Mouse (Mus musculus) forebrain, postnatal 0 days (tissue): ENCODE measurements around the gene Rnf39. TPM values are rescaled to one million over a fixed set of nuclear protein-coding genes. Genes with fewer than 3 reads are reported as not detected.

Source experiments
- ATAC-seq: fragments of 200-750 bp; cut with Nextera tagmentation; 2 replicates; pipeline ENCODE4 v1.8.0; 2017; ENCODE audit warnings: mild to moderate bottlenecking, moderate library complexity
- DNase-seq: peaks from one replicate; pipeline ENCODE4 v3.0.0-alpha.2; 2015
- H3K27ac ChIP-seq: fragments of 300-500 bp; sonication (generic); 2 replicates; pipeline ENCODE4 v1.5.1; 2014; ENCODE audit warnings: low read depth, mild to moderate bottlenecking, antibody characterized with exemption, low read length, moderate library complexity, mixed read lengths
- H3K27me3 ChIP-seq: fragments of 300-500 bp; sonication (generic); 2 replicates; pipeline ENCODE4 v1.6.1; 2014; ENCODE audit warnings: mild to moderate bottlenecking, low read length, mixed read lengths; ENCODE audit not compliant: insufficient read depth
- H3K36me3 ChIP-seq: fragments of 300-500 bp; sonication (generic); 2 replicates; pipeline ENCODE4 v1.6.1; 2014; ENCODE audit warnings: mild to moderate bottlenecking, moderate library complexity; ENCODE audit not compliant: insufficient read depth
- H3K4me1 ChIP-seq: fragments of 300-500 bp; sonication (generic); 2 replicates; pipeline ENCODE4 v1.6.1; 2014; ENCODE audit warnings: antibody characterized with exemption; ENCODE audit not compliant: insufficient read depth
- H3K4me2 ChIP-seq: fragments of 300-500 bp; sonication (generic); 2 replicates; pipeline ENCODE4 v1.6.1; 2014; ENCODE audit warnings: low read depth, mild to moderate bottlenecking, moderate library complexity
- H3K4me3 ChIP-seq: fragments of 300-500 bp; sonication (generic); 2 replicates; pipeline ENCODE4 v1.5.1; 2014; ENCODE audit warnings: low read depth, low read length, mixed read lengths
- H3K9ac ChIP-seq: fragments of 300-500 bp; sonication (generic); 2 replicates; pipeline ENCODE4 v1.6.1; 2014; ENCODE audit warnings: mild to moderate bottlenecking
- H3K9me3 ChIP-seq: fragments of 300-500 bp; sonication (generic); 2 replicates; pipeline ENCODE4 v1.6.1; 2016; ENCODE audit warnings: low read length
- CTCF ChIP-seq: sonication (generic); IDR thresholded peaks from 2 replicates; pipeline ENCODE4 v1.5.1; 2016; ENCODE audit warnings: antibody characterized with exemption, control low read depth, low read depth
- WGBS: fragments of 180-500 bp; shearing (Covaris S2); extraction: QIAGEN DNeasy Blood & Tissue Kit; methylation state at CpG from one replicate; pipeline ENCODE4 v1.1.7; 2014; 5-methylcytosine and 5-hydroxymethylcytosine counted together
- polyA plus RNA-seq: library from polyadenylated mRNA; unstranded; fragments of >200 nt; fragmentation: Nextera tagmentation; extraction: Ambion mirVana; gene quantifications from 2 replicates; pipeline ENCODE4 v1.2.1, GENCODE M21; 2015
- total RNA-seq: library from RNA; depleted of rRNA; stranded (reverse); fragments of >200 nt; gene quantifications from 2 replicates; pipeline ENCODE4 v1.2.3, GENCODE M21; 2014

The Rnf39 gene
- total and polyA plus RNA-seq, 2 experiments from 2014 or later, result 1.8 to 2.4 TPM

GRCm38 (mm10) chr17:36922715-36923114, 20.0 kb upstream of the Rnf39 start:
- no peaks in the 10 kb centered on the region for H3K27me3 ChIP-seq
- WGBS, result 90% methylated on average over 4 of the region's 4 CpGs
- DNase-seq (no peak), ATAC-seq (no peak)
- no peak overlapping the region for H3K4me2 ChIP-seq
- no peaks in the 10 kb centered on the region for H3K9me3 ChIP-seq
- no peak overlapping the region for H3K9ac ChIP-seq
- no peaks in the 10 kb centered on the region for H3K36me3 ChIP-seq
- H3K4me1 ChIP-seq, result no peaks in the 10 kb centered on the region
- no peak for TF ChIP-seq CTCF
- no peak overlapping the region for H3K4me3 ChIP-seq
- H3K27ac ChIP-seq, result no peak overlapping the region

- DNase-seq (no peak), ATAC-seq (no peak)
- Histone ChIP-seq H3K4me2 (no peak overlapping the region), H3K4me1 (no peaks in the 10 kb centered on the region), H3K9me3 (no peaks in the 10 kb centered on the region), H3K36me3 (no peaks in the 10 kb centered on the region), H3K27ac (no peak overlapping the region), H3K4me3 (no peak overlapping the region), H3K9ac (no peak overlapping the region), H3K27me3 (no peaks in the 10 kb centered on the region)
- 59% methylated on average over 4 of the region's 4 CpGs for WGBS
- no peak for TF ChIP-seq CTCF
These were observed 19.2 kb upstream of the Rnf39 start for GRCm38 (mm10) chr17:36923491-36923890.

DNA sequence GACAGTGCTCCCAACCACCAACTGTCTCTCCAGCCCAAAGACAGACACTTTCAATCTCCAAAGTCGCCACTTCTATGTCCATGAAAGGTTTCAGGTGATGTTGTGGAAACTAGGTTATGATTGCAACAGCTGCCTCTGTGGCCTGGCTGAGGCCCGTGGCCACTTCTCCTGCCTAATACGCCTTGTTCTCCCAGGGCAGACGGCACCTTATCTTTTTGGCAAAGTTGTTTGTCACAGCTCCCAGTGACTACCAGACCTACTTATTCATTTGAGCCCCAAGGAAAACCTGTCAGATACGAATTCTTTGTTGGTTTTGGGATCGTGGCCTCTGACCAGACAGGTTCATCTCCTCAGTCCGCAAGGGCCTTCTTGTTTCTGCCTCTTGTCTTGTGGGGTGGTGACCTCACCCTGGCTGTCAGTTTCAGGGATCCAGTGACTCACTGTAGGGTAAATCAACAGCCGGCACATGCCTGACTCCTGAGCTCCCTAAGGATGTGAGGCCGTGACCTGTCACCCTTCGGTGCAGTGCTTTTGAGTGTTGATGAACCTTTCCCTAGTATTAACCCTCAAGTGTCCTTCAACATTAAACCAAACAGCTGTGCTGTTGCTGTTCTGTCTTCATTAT, 15.1 kb upstream of the Rnf39 start:
- Histone ChIP-seq H3K9ac (no peak overlapping the region), H3K4me1 (no peaks in the 10 kb centered on the region), H3K9me3 (no peaks in the 10 kb centered on the region), H3K27ac (no peak overlapping the region), H3K4me3 (no peak overlapping the region), H3K4me2 (no peak overlapping the region), H3K36me3 (no peaks in the 10 kb centered on the region), H3K27me3 (no peaks in the 10 kb centered on the region)
- no peak for DNase-seq
- WGBS, result 73% methylated on average over 10 of the region's 10 CpGs
- no peak for ATAC-seq
- TF ChIP-seq CTCF, result no peak

DNA sequence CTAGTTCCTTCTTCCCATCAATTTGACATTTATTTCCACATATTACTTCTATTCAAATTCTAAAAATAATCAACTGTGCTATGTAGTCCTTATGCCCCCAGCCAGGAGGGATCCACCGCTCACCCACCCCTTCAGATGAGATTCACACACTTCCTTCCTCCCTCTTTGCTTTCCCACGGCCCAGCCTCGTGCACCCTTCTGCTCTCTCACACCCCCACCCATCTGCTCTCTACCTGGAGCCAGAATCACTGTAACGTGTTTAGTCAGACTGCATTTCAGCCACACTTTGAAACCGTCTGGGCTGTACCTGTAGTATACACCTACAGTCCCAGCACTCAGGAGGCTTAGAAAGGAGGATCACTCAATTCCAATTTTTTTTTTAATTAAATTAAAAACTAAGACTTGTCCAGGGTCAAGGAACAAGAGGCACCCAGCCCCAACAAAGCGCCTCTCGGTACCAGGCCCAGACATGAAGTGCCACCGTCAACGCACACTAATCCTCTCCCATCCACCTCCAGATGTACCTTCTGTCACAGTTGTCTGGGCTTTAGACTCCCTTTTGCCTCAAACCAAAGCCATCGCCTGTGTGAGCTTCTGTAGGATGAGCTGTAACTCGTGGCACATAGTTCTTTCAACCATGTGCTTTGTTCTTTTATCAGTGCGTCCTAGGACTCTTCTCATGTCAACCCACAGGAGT, 13.3 kb upstream of the Rnf39 start:
- Histone ChIP-seq H3K9ac (no peak overlapping the region), H3K4me3 (no peak overlapping the region), H3K4me2 (no peak overlapping the region), H3K36me3 (no peaks in the 10 kb centered on the region), H3K27me3 (no peaks in the 10 kb centered on the region), H3K4me1 (no peaks in the 10 kb centered on the region), H3K27ac (no peak overlapping the region), H3K9me3 (no peaks in the 10 kb centered on the region)
- no peak for TF ChIP-seq CTCF
- ATAC-seq (no peak), DNase-seq (no peak)
- 77% methylated on average over 12 of the region's 12 CpGs for WGBS

- Histone ChIP-seq H3K4me1 (no peaks in the 10 kb centered on the region), H3K4me3 (no peak overlapping the region), H3K27ac (no peak overlapping the region), H3K4me2 (no peak overlapping the region), H3K27me3 (no peaks in the 10 kb centered on the region), H3K9ac (no peak overlapping the region), H3K9me3 (no peaks in the 10 kb centered on the region), H3K36me3 (no peaks in the 10 kb centered on the region)
- 79% methylated on average over 6 of the region's 6 CpGs for WGBS
- ATAC-seq (no peak), DNase-seq (no peak)
- TF ChIP-seq CTCF, result no peak
These were observed 12.5 kb upstream of the Rnf39 start for GRCm38 (mm10) chr17:36930233-36930632.

GRCm38 (mm10) chr17:36931130-36931529, 11.6 kb upstream of the Rnf39 start:
- ATAC-seq (no peak), DNase-seq (no peak)
- Histone ChIP-seq H3K27ac (no peak overlapping the region), H3K4me2 (no peak overlapping the region), H3K27me3 (no peaks in the 10 kb centered on the region), H3K36me3 (no peaks in the 10 kb centered on the region), H3K9ac (no peak overlapping the region), H3K9me3 (no peaks in the 10 kb centered on the region), H3K4me3 (no peak overlapping the region), H3K4me1 (no peaks in the 10 kb centered on the region)
- TF ChIP-seq CTCF, result no peak
- 79% methylated on average over 4 of the region's 4 CpGs for WGBS

- Histone ChIP-seq H3K4me3 (no peak overlapping the region), H3K4me1 (no peaks in the 10 kb centered on the region), H3K4me2 (no peak overlapping the region), H3K27me3 (no peaks in the 10 kb centered on the region), H3K36me3 (no peaks in the 10 kb centered on the region), H3K27ac (no peak overlapping the region), H3K9ac (no peak overlapping the region), H3K9me3 (no peaks in the 10 kb centered on the region)
- no peak for TF ChIP-seq CTCF
- 75% methylated on average over 2 of the region's 2 CpGs for WGBS
- no peak for DNase-seq
- ATAC-seq, result no peak
These were observed 10.9 kb upstream of the Rnf39 start for GRCm38 (mm10) chr17:36931806-36932205.
